Mouse (Mus musculus): ENCODE results near the gene Ebi3. TPM values are rescaled to one million over a fixed set of nuclear protein-coding genes. Genes with fewer than 3 reads are reported as not detected.
A peak's percentile ranks its signal among the peaks of the same experiment; 100 is the strongest.

Ebi3 gene
- polyA plus RNA-seq, 1 experiment from 2014 or later: 6.6 TPM

- 18% methylated on average over 22 of the region's 22 CpGs for WGBS
- peaks cover 34% of the 10 kb centered on the region for H3K4me1 ChIP-seq (ENCODE audit: control insufficient read depth, insufficient read depth, low read length)
- ATAC-seq (ENCODE audit: low FRiP score, low TSS enrichment) (no peak), DNase-seq (no peak)
- H3K36me3 ChIP-seq (ENCODE audit: control insufficient read depth, insufficient read depth, low read length): peaks cover 23% of the 10 kb centered on the region
- peak overlapping the region; percentile 85 for H3K4me2 ChIP-seq (ENCODE audit: low read length)
- H3K4me3 ChIP-seq (replicated peaks; ENCODE audit: low read depth, low read length): peak overlapping the region; percentile 67
- peak overlapping the region; percentile 88 for H3K9ac ChIP-seq (replicated peaks; ENCODE audit: low read length)
- H3K27ac ChIP-seq (replicated peaks; ENCODE audit: low read depth, low read length): peak overlapping the region; percentile 93; the same call in 1 of the 2 replicates
- no peaks in the 10 kb centered on the region for H3K9me3 ChIP-seq (ENCODE audit: control insufficient read depth, low read length)
- no peaks in the 10 kb centered on the region for H3K27me3 ChIP-seq (ENCODE audit: control insufficient read depth, insufficient read depth, low read length)
These were observed 19.0 kb downstream of the Ebi3 start for GRCm38 (mm10) chr17:55971453-55971852.

DNA sequence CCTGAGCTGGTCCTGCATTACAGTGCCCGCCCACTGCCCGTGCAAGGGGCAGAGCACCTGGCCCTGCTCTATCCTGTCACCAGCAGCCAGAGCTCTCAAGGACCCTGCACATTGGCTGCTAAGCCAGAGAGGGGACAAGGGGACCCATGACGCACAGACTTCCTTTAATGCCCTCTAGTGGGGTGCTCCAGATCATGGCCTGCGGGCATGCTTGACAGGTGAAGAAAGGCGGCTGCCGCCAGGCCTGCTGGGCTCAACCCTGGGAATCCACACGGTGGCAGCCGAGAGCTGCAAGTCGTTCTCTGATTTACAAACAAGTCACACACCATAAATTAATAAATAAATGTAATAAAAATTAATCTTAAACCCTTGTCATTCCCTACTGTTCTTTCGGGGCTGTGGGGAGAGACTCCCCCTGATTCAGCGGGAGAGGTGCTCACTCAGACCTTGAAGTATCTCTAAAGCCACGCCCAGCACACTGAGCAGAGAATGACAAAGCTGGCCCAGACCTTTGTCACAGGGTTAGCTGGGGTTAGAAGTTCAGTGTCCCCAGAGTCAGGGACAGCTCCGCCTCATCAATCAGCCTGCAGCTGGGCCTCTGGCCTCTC is 23.9 kb downstream of the Ebi3 start:
- 16% methylated on average over 13 of the region's 13 CpGs for WGBS
- Histone ChIP-seq H3K4me3 (replicated peaks; ENCODE audit: low read depth, low read length) (no peak overlapping the region), H3K4me2 (ENCODE audit: low read length) (no peak overlapping the region; the same call in 1 of the 2 replicates), H3K36me3 (ENCODE audit: control insufficient read depth, insufficient read depth, low read length) (peaks cover 20% of the 10 kb centered on the region), H3K9me3 (ENCODE audit: control insufficient read depth, low read length) (no peaks in the 10 kb centered on the region), H3K4me1 (ENCODE audit: control insufficient read depth, insufficient read depth, low read length) (peaks cover 6% of the 10 kb centered on the region), H3K27ac (replicated peaks; ENCODE audit: low read depth, low read length) (peak overlapping the region; percentile 71), H3K9ac (replicated peaks; ENCODE audit: low read length) (0 out of 2 replicates have a peak overlapping the region, but pooled peaks have one; percentile 26), H3K27me3 (ENCODE audit: control insufficient read depth, insufficient read depth, low read length) (no peaks in the 10 kb centered on the region)
- peak; percentile 79 for ATAC-seq (ENCODE audit: low FRiP score, low TSS enrichment)
- DNase-seq: peak; percentile 92

- H3K4me2 ChIP-seq (ENCODE audit: low read length): no peak overlapping the region
- WGBS: 69% methylated on average over 3 of the region's 3 CpGs
- peak overlapping the region; percentile 71 for H3K27ac ChIP-seq (replicated peaks; ENCODE audit: low read depth, low read length)
- H3K4me1 ChIP-seq (ENCODE audit: control insufficient read depth, insufficient read depth, low read length): no peaks in the 10 kb centered on the region
- H3K4me3 ChIP-seq (replicated peaks; ENCODE audit: low read depth, low read length): no peak overlapping the region
- DNase-seq: no peak
- no peaks in the 10 kb centered on the region for H3K27me3 ChIP-seq (ENCODE audit: control insufficient read depth, insufficient read depth, low read length)
- no peak overlapping the region for H3K9ac ChIP-seq (replicated peaks; ENCODE audit: low read length)
- H3K9me3 ChIP-seq (ENCODE audit: control insufficient read depth, low read length): no peaks in the 10 kb centered on the region
- H3K36me3 ChIP-seq (ENCODE audit: control insufficient read depth, insufficient read depth, low read length): peaks cover 20% of the 10 kb centered on the region
- ATAC-seq (ENCODE audit: low FRiP score, low TSS enrichment): no peak
These were observed 24.9 kb downstream of the Ebi3 start for GRCm38 (mm10) chr17:55977301-55977700.

DNA sequence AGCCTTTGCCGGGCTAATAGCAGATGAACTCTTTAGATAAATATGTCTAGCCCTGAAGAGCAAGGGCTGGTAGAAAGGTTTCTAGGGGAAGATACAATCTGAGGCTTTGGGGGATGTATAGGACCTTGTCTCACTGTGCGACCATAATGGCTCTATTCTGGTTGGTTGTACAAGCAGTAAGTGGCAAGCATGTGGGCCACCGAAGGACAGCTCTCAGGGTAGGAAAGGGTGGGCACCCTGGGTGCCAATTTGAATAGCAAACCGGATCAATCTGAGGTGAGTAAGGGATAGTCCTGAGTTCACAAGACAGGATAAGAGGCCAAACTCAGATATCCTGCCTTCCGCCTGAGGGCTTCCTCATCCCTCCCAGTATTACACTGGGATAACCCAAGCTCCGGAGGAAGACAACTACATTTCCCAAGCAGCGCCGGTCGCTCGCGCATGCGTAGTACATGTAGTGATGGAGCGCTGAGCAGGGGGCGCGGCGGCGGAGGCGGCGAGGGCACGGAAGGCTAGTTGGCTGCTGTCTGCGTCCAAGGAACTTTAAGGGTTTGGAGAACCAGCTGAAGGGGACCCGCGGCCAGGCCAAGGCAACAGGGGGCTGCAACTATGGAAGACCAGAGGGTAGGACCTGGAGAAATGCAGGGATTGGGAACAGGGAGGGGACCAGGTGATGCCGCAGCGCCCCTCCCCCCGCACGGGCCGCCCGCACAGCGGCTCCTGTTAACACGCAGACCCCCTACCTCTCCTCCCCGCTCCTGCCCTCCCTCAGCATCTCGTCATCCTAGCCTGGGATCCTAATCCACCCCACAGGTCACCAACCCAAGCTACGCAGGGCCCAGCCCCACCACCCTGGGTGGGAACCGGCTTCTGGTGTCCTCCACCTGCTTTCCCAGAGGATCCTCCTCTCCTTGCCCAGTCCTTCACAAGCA is 33.9 kb downstream of the Ebi3 start, which contains the start of gene Fsd1:
TSS of gene Fsd1 (plus strand) at position 480 of the 932 bp plus-strand sequence.
- ATAC-seq (ENCODE audit: low FRiP score, low TSS enrichment) (peak; percentile 89), DNase-seq (peak; percentile 95)
- 9% methylated on average over 33 of the region's 35 CpGs for WGBS
- Histone ChIP-seq H3K9me3 (ENCODE audit: control insufficient read depth, low read length) (no peaks in the 10 kb centered on the region), H3K27ac (replicated peaks; ENCODE audit: low read depth, low read length) (peak within 1 kb of the TSS; percentile 70), H3K36me3 (ENCODE audit: control insufficient read depth, insufficient read depth, low read length) (peaks cover 23% of the 10 kb centered on the region), H3K4me1 (ENCODE audit: control insufficient read depth, insufficient read depth, low read length) (peaks cover 7% of the 10 kb centered on the region), H3K27me3 (ENCODE audit: control insufficient read depth, insufficient read depth, low read length) (no peaks in the 10 kb centered on the region), H3K4me3 (replicated peaks; ENCODE audit: low read depth, low read length) (peak within 1 kb of the TSS; percentile 78), H3K9ac (replicated peaks; ENCODE audit: low read length) (peak within 1 kb of the TSS; percentile 84), H3K4me2 (ENCODE audit: low read length) (peak within 1 kb of the TSS; percentile 91)

DNA sequence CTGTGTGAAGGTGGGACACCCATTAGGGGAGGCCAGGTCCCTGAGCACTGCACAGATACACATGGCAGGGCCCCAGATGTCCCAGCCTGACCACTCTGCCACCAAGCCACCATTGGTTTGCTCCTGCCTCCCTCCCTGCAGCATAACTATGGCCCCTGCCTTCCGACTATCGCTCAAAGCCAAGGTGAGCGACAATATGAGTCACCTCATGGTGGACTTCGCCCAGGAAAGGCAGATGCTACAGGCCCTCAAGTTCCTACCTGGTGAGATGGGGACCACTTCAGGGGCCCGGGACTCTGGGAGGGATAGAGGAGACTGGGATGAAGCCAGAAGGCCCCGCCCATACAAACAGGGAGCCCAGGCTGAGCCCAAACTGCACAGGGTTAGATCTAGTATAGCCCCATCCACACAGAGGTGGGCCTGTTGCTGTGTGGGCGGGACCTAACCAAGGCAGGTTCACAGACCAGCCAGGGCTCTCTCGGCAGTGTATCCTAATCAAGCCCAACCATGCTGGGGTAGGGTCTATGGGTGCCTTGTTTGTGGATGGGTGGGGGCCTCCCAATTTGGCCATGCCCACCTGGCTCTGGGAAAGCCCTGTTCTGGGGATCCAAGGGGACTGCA is 37.9 kb downstream of the Ebi3 start:
- H3K9ac ChIP-seq (replicated peaks; ENCODE audit: low read length): no peak overlapping the region
- no peak overlapping the region for H3K4me2 ChIP-seq (ENCODE audit: low read length)
- DNase-seq (no peak), ATAC-seq (ENCODE audit: low FRiP score, low TSS enrichment) (no peak)
- peaks cover 61% of the 10 kb centered on the region for H3K36me3 ChIP-seq (ENCODE audit: control insufficient read depth, insufficient read depth, low read length)
- no peaks in the 10 kb centered on the region for H3K9me3 ChIP-seq (ENCODE audit: control insufficient read depth, low read length)
- H3K27me3 ChIP-seq (ENCODE audit: control insufficient read depth, insufficient read depth, low read length): no peaks in the 10 kb centered on the region
- peaks cover 7% of the 10 kb centered on the region for H3K4me1 ChIP-seq (ENCODE audit: control insufficient read depth, insufficient read depth, low read length)
- WGBS: 91% methylated on average over 8 of the region's 8 CpGs
- no peak overlapping the region for H3K4me3 ChIP-seq (replicated peaks; ENCODE audit: low read depth, low read length)
- no peak overlapping the region for H3K27ac ChIP-seq (replicated peaks; ENCODE audit: low read depth, low read length)

- no peak for DNase-seq
- no peak overlapping the region for H3K4me2 ChIP-seq (ENCODE audit: low read length)
- peaks cover 63% of the 10 kb centered on the region for H3K36me3 ChIP-seq (ENCODE audit: control insufficient read depth, insufficient read depth, low read length)
- H3K4me3 ChIP-seq (replicated peaks; ENCODE audit: low read depth, low read length): no peak overlapping the region
- H3K4me1 ChIP-seq (ENCODE audit: control insufficient read depth, insufficient read depth, low read length): no peaks in the 10 kb centered on the region
- no peak overlapping the region for H3K27ac ChIP-seq (replicated peaks; ENCODE audit: low read depth, low read length)
- peaks cover 9% of the 10 kb centered on the region; the same call in 1 of the 2 replicates for H3K27me3 ChIP-seq (ENCODE audit: control insufficient read depth, insufficient read depth, low read length)
- WGBS: 91% methylated on average over 15 of the region's 15 CpGs
- H3K9ac ChIP-seq (replicated peaks; ENCODE audit: low read length): no peak overlapping the region
- no peaks in the 10 kb centered on the region for H3K9me3 ChIP-seq (ENCODE audit: control insufficient read depth, low read length)
- ATAC-seq (ENCODE audit: low FRiP score, low TSS enrichment): no peak
These were observed 43.6 kb downstream of the Ebi3 start for GRCm38 (mm10) chr17:55996007-55996406.

DNA sequence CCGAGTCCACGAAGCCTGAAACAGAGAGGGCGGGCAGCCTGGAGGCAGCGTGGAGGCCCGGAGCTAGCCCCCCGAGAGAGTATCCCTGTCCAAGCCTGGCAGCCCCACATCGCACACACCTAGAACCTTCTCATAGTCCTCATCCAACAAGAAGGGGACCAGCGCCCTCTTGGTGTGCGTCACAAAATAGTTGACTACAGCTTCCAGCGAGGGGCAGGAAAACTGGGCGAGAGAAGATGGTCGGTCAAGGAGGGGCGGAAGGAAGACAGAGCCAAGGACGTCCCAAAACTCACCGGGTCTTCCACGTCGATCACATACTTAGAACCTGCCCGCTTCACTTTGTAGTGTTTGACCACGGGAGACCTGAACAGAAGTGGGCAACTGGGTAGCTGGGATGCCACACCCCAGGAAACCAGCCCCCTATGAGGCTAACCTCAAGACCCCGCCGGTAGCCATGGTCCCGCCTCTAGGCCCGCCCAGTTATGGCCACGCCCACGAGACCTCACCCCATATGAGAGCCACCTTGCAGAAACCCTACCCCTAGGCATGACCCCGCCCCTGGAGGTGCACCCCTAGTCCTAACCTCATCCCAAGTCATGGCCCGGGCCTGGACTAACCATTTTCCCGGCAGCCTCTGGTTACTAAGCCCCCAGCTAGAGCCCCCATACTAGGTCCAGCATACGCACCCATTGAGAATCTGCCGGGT is 47.5 kb downstream of the Ebi3 start:
- Histone ChIP-seq H3K4me2 (ENCODE audit: low read length) (no peak overlapping the region), H3K4me3 (replicated peaks; ENCODE audit: low read depth, low read length) (no peak overlapping the region), H3K9ac (replicated peaks; ENCODE audit: low read length) (no peak overlapping the region), H3K36me3 (ENCODE audit: control insufficient read depth, insufficient read depth, low read length) (peaks cover 27% of the 10 kb centered on the region), H3K27me3 (ENCODE audit: control insufficient read depth, insufficient read depth, low read length) (peaks cover 9% of the 10 kb centered on the region; the same call in 1 of the 2 replicates), H3K9me3 (ENCODE audit: control insufficient read depth, low read length) (no peaks in the 10 kb centered on the region), H3K4me1 (ENCODE audit: control insufficient read depth, insufficient read depth, low read length) (no peaks in the 10 kb centered on the region), H3K27ac (replicated peaks; ENCODE audit: low read depth, low read length) (no peak overlapping the region)
- DNase-seq (no peak), ATAC-seq (ENCODE audit: low FRiP score, low TSS enrichment) (peak; percentile 32; the same call in 1 of the 2 replicates)
- WGBS: 10% methylated on average over 30 of the region's 30 CpGs

- Histone ChIP-seq H3K9ac (replicated peaks; ENCODE audit: low read length) (no peak overlapping the region), H3K4me1 (ENCODE audit: control insufficient read depth, insufficient read depth, low read length) (peaks cover 4% of the 10 kb centered on the region; the same call in 1 of the 2 replicates), H3K27me3 (ENCODE audit: control insufficient read depth, insufficient read depth, low read length) (peaks cover 9% of the 10 kb centered on the region; the same call in 1 of the 2 replicates), H3K4me2 (ENCODE audit: low read length) (no peak overlapping the region), H3K27ac (replicated peaks; ENCODE audit: low read depth, low read length) (no peak overlapping the region), H3K9me3 (ENCODE audit: control insufficient read depth, low read length) (no peaks in the 10 kb centered on the region), H3K36me3 (ENCODE audit: control insufficient read depth, insufficient read depth, low read length) (no peaks in the 10 kb centered on the region), H3K4me3 (replicated peaks; ENCODE audit: low read depth, low read length) (no peak overlapping the region)
- 92% methylated on average over 3 of the region's 3 CpGs for WGBS
- no peak for ATAC-seq (ENCODE audit: low FRiP score, low TSS enrichment)
- no peak for DNase-seq
These were observed 50.6 kb downstream of the Ebi3 start for GRCm38 (mm10) chr17:56003000-56003399.
